Mouse (Mus musculus) liver, embryonic 16.5 days (tissue): Measurements from ENCODE around the gene Six2. TPM values are rescaled to one million over a fixed set of nuclear protein-coding genes. Genes with fewer than 3 reads are reported as not detected.
A peak's percentile ranks its signal among the peaks of the same experiment; 100 is the strongest.

Experiments
- ATAC-seq: fragments of 200-750 bp; cut with Nextera tagmentation; 2 replicates; pipeline ENCODE4 v1.8.0; 2017; ENCODE audit warnings: low read depth, mild to moderate bottlenecking, moderate number of reproducible peaks, moderate library complexity
- H3K27ac ChIP-seq: fragments of 300-500 bp; sonication (generic); 2 replicates; pipeline ENCODE4 v1.5.1; 2014; ENCODE audit warnings: mild to moderate bottlenecking, low read length
- H3K27me3 ChIP-seq: fragments of 300-500 bp; sonication (generic); 2 replicates; pipeline ENCODE4 v1.6.1; 2014; ENCODE audit warnings: low read depth, low read length, mixed read lengths; ENCODE audit not compliant: control insufficient read depth, insufficient read depth
- H3K36me3 ChIP-seq: fragments of 300-500 bp; sonication (generic); 2 replicates; pipeline ENCODE4 v1.6.1; 2014; ENCODE audit warnings: mild to moderate bottlenecking; ENCODE audit not compliant: control insufficient read depth, insufficient read depth
- H3K4me1 ChIP-seq: fragments of 300-500 bp; sonication (generic); 2 replicates; pipeline ENCODE4 v1.6.1; 2014; ENCODE audit warnings: low read depth, low read length, mixed read lengths; ENCODE audit not compliant: control insufficient read depth
- H3K4me2 ChIP-seq: fragments of 300-500 bp; sonication (generic); 2 replicates; pipeline ENCODE4 v1.6.1; 2014; ENCODE audit warnings: low read depth, low read length, mixed read lengths
- H3K4me3 ChIP-seq: fragments of 300-500 bp; sonication (generic); 2 replicates; pipeline ENCODE4 v1.5.1; 2014; ENCODE audit warnings: low read depth, mild to moderate bottlenecking, low read length
- H3K9ac ChIP-seq: fragments of 300-500 bp; sonication (generic); 2 replicates; pipeline ENCODE4 v1.6.1; 2014; ENCODE audit warnings: low read depth, low read length
- H3K9me3 ChIP-seq: fragments of 300-500 bp; sonication (generic); replicated peaks from 2 replicates; pipeline ENCODE4 v1.6.1; 2016; ENCODE audit warnings: low read length; ENCODE audit not compliant: control insufficient read depth
- WGBS: fragments of 180-500 bp; shearing (Covaris S2); extraction: QIAGEN DNeasy Blood & Tissue Kit; methylation state at CpG from one replicate; pipeline ENCODE4 v1.1.7; 2014; ENCODE audit not compliant: insufficient replicate concordance; 5-methylcytosine and 5-hydroxymethylcytosine counted together
- polyA plus RNA-seq: library from polyadenylated mRNA; unstranded; fragments of >200 nt; fragmentation: Nextera tagmentation; extraction: Ambion mirVana; gene quantifications from 2 replicates; pipeline ENCODE4 v1.2.1, GENCODE M21; 2015

The Six2 gene
- polyA plus RNA-seq, result not detected in 2 replicates

- Histone ChIP-seq H3K4me2 (peak within 1 kb of the TSS; percentile 48), H3K27ac (no peak within 1 kb of the TSS), H3K36me3 (no peaks in the 10 kb centered on the region), H3K9ac (no peak within 1 kb of the TSS), H3K27me3 (peaks cover 99% of the 10 kb centered on the region), H3K4me1 (no peaks in the 10 kb centered on the region), H3K9me3 (no peaks in the 10 kb centered on the region), H3K4me3 (peak within 1 kb of the TSS; percentile 40)
- peak; percentile 32; the same call in 1 of the 2 replicates for ATAC-seq
- under 1% methylated on average over 54 of the region's 55 CpGs for WGBS
Measured at GRCm38 (mm10) chr17:85688236-85688910, at the start of gene Six2. Six2 (minus strand) TSS chr17:85688274.

GRCm38 (mm10) chr17:85737090-85737780 lies 49.2 kb upstream of the Six2 start:
- Histone ChIP-seq H3K36me3 (no peaks in the 10 kb centered on the region), H3K27me3 (no peaks in the 10 kb centered on the region), H3K27ac (no peak overlapping the region), H3K9me3 (no peaks in the 10 kb centered on the region), H3K4me3 (no peak overlapping the region), H3K4me2 (no peak overlapping the region), H3K4me1 (no peaks in the 10 kb centered on the region), H3K9ac (no peak overlapping the region)
- ATAC-seq, result no peak
- 57% methylated on average over 17 of the region's 19 CpGs for WGBS

- Histone ChIP-seq H3K27ac (no peak overlapping the region), H3K36me3 (no peaks in the 10 kb centered on the region), H3K4me1 (no peaks in the 10 kb centered on the region), H3K4me2 (no peak overlapping the region), H3K4me3 (no peak overlapping the region), H3K9ac (no peak overlapping the region), H3K27me3 (no peaks in the 10 kb centered on the region), H3K9me3 (no peaks in the 10 kb centered on the region)
- 38% methylated on average over 5 of the region's 5 CpGs for WGBS
- no peak for ATAC-seq
Measured at GRCm38 (mm10) chr17:85731329-85731728, 43.3 kb upstream of the Six2 start.

GRCm38 (mm10) chr17:85730231-85731015 lies 42.3 kb upstream of the Six2 start:
- no peak for ATAC-seq
- WGBS, result 60% methylated on average over 12 of the region's 12 CpGs
- H3K4me2 ChIP-seq, result no peak overlapping the region

GRCm38 (mm10) chr17:85728071-85728718 lies 40.1 kb upstream of the Six2 start:
- no peaks in the 10 kb centered on the region for H3K27me3 ChIP-seq
- 48% methylated on average over 5 of the region's 5 CpGs for WGBS
- H3K27ac ChIP-seq, result no peak overlapping the region
- no peak for ATAC-seq
- no peaks in the 10 kb centered on the region for H3K36me3 ChIP-seq
- no peaks in the 10 kb centered on the region for H3K4me1 ChIP-seq
- no peak overlapping the region for H3K9ac ChIP-seq
- H3K4me2 ChIP-seq, result no peak overlapping the region
- H3K9me3 ChIP-seq, result no peaks in the 10 kb centered on the region
- H3K4me3 ChIP-seq, result no peak overlapping the region

More at GRCm38 (mm10) chr17:85730231-85731015, 42.3 kb upstream of the Six2 start:
- H3K4me3 ChIP-seq, result no peak overlapping the region
- no peaks in the 10 kb centered on the region for H3K9me3 ChIP-seq
- H3K36me3 ChIP-seq, result no peaks in the 10 kb centered on the region
- no peaks in the 10 kb centered on the region for H3K4me1 ChIP-seq
- no peaks in the 10 kb centered on the region for H3K27me3 ChIP-seq
- no peak overlapping the region for H3K9ac ChIP-seq
- H3K27ac ChIP-seq, result no peak overlapping the region

GRCm38 (mm10) chr17:85725988-85726387 lies 37.9 kb upstream of the Six2 start:
- Histone ChIP-seq H3K4me2 (no peak overlapping the region), H3K27ac (no peak overlapping the region), H3K4me3 (no peak overlapping the region), H3K4me1 (no peaks in the 10 kb centered on the region), H3K27me3 (no peaks in the 10 kb centered on the region), H3K36me3 (no peaks in the 10 kb centered on the region), H3K9ac (no peak overlapping the region), H3K9me3 (no peaks in the 10 kb centered on the region)
- WGBS, result 62% methylated on average over 9 of the region's 9 CpGs
- ATAC-seq, result peak; percentile 48

- H3K4me2 ChIP-seq, result no peak overlapping the region
- WGBS, result 59% methylated on average over 5 of the region's 5 CpGs
- no peak overlapping the region for H3K9ac ChIP-seq
- no peaks in the 10 kb centered on the region for H3K27me3 ChIP-seq
- H3K36me3 ChIP-seq, result no peaks in the 10 kb centered on the region
- no peak overlapping the region for H3K4me3 ChIP-seq
- H3K9me3 ChIP-seq, result no peaks in the 10 kb centered on the region
- no peak overlapping the region for H3K27ac ChIP-seq
- ATAC-seq, result no peak
- no peaks in the 10 kb centered on the region for H3K4me1 ChIP-seq
Measured at GRCm38 (mm10) chr17:85723166-85723565, 35.1 kb upstream of the Six2 start.

GRCm38 (mm10) chr17:85717266-85717665 lies 29.2 kb upstream of the Six2 start:
- ATAC-seq, result no peak
- H3K27me3 ChIP-seq, result no peaks in the 10 kb centered on the region
- 63% methylated on average over 7 of the region's 7 CpGs for WGBS
- no peaks in the 10 kb centered on the region for H3K9me3 ChIP-seq
- H3K27ac ChIP-seq, result no peak overlapping the region
- H3K4me1 ChIP-seq, result no peaks in the 10 kb centered on the region
- no peak overlapping the region for H3K4me2 ChIP-seq
- no peak overlapping the region for H3K9ac ChIP-seq
- no peak overlapping the region for H3K4me3 ChIP-seq
- H3K36me3 ChIP-seq, result no peaks in the 10 kb centered on the region
